Mouse (Mus musculus) heart, embryonic 12.5 days (tissue): ENCODE data around the gene Arl15. TPM values are rescaled to one million over a fixed set of nuclear protein-coding genes. Genes with fewer than 3 reads are reported as not detected.

ENCODE experiments used
- ATAC-seq: fragments of 200-750 bp; cut with Nextera tagmentation; 2 replicates; pipeline ENCODE4 v1.8.0; 2017; ENCODE audit warnings: moderate TSS enrichment, moderate library complexity; ENCODE audit not compliant: insufficient number of reproducible peaks, low FRiP score
- H3K27ac ChIP-seq: fragments of 300-500 bp; sonication (generic); 2 replicates; pipeline ENCODE4 v1.5.1; 2016; ENCODE audit warnings: mild to moderate bottlenecking, moderate library complexity; ENCODE audit not compliant: poor library complexity, severe bottlenecking
- H3K27me3 ChIP-seq: fragments of 300-500 bp; sonication (generic); replicated peaks from 2 replicates; pipeline ENCODE4 v1.6.1; 2016; ENCODE audit warnings: mild to moderate bottlenecking, moderate library complexity
- H3K36me3 ChIP-seq: fragments of 300-500 bp; sonication (generic); 2 replicates; pipeline ENCODE4 v1.6.1; 2016; ENCODE audit warnings: mild to moderate bottlenecking, moderate library complexity
- H3K4me1 ChIP-seq: fragments of 300-500 bp; sonication (generic); replicated peaks from 2 replicates; pipeline ENCODE4 v1.6.1; 2016; ENCODE audit warnings: mild to moderate bottlenecking
- H3K4me2 ChIP-seq: fragments of 300-500 bp; sonication (generic); 2 replicates; pipeline ENCODE4 v1.6.1; 2016; ENCODE audit warnings: mild to moderate bottlenecking, moderate library complexity
- H3K4me3 ChIP-seq: fragments of 300-500 bp; sonication (generic); 2 replicates; pipeline ENCODE4 v1.5.1; 2016; ENCODE audit warnings: mild to moderate bottlenecking
- H3K9ac ChIP-seq: fragments of 300-500 bp; sonication (generic); 2 replicates; pipeline ENCODE4 v1.6.1; 2016; ENCODE audit warnings: mild to moderate bottlenecking, moderate library complexity
- H3K9me3 ChIP-seq: fragments of 300-500 bp; sonication (generic); replicated peaks from 2 replicates; pipeline ENCODE4 v1.6.1; 2016; ENCODE audit warnings: mild to moderate bottlenecking, moderate library complexity
- WGBS: fragments of 180-500 bp; shearing (Covaris S2); methylation state at CpG from one replicate; pipeline ENCODE4 v1.1.7; 2016; 5-methylcytosine and 5-hydroxymethylcytosine counted together
- polyA plus RNA-seq: library from polyadenylated mRNA; unstranded; fragments of >200 nt; fragmentation: Nextera tagmentation; extraction: Ambion mirVana; gene quantifications from 2 replicates; pipeline ENCODE4 v1.2.1, GENCODE M21; 2016

Arl15 gene
- polyA plus RNA-seq, 1 experiment from 2014 or later = 7.7 TPM

DNA sequence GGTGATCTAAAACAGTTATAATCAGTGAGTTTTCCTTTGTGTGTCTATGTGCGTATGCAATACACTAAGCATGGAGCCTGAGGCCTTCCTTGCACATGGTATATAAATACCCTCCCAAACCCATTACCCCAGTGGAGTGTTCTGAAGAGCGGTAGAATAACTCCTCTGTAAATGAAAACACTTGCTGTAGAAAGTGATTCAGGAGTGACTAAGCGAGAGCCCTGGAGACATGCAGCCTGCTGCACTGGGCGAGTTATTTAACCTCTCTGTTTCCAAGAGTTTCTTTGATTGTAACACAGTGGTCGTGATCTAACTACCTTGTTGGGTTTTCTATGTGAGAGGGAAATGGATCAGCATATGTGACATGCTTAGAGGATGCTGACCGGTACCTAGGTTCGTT lies 266.9 kb downstream of the Arl15 start:
- H3K36me3 ChIP-seq = no peaks in the 10 kb centered on the region
- 88% methylated on average over 7 of the region's 7 CpGs for WGBS
- 0 out of 2 replicates have a peak, but pooled peaks cover 4% of the 10 kb centered on the region for H3K9me3 ChIP-seq
- no peak overlapping the region for H3K4me3 ChIP-seq
- no peak overlapping the region for H3K27ac ChIP-seq
- no peak overlapping the region for H3K9ac ChIP-seq
- H3K27me3 ChIP-seq = no peaks in the 10 kb centered on the region
- H3K4me1 ChIP-seq = 0 out of 2 replicates have a peak, but pooled peaks cover 5% of the 10 kb centered on the region
- ATAC-seq = no peak
- no peak overlapping the region for H3K4me2 ChIP-seq

DNA sequence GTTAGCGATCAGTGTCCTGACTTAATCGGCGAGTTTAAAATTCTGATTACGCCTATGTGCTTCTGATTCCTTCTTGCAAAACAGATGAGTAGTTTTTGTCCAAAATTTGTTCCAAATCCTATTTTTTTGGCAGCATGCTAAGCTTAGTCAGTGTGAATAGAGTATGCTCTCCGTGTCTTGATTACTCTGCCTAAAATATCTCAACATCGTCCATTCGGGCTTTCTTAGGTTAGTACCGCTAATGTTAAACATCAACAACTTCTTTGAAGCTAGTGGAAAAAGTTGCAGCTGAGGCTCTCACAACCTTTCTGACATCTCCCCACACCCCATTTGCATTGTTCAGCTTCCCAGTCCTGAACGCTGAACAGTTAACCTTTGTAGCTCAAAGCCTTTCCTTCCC lies 269.8 kb downstream of the Arl15 start:
- WGBS = 71% methylated on average over 9 of the region's 9 CpGs
- H3K4me3 ChIP-seq = no peak overlapping the region
- H3K4me1 ChIP-seq = 0 out of 2 replicates have a peak, but pooled peaks cover 5% of the 10 kb centered on the region

GRCm38 (mm10) chr13:114065012-114065411 lies 270.7 kb downstream of the Arl15 start:
- Histone ChIP-seq H3K4me2 (no peak overlapping the region), H3K4me3 (no peak overlapping the region), H3K36me3 (no peaks in the 10 kb centered on the region), H3K9me3 (0 out of 2 replicates have a peak, but pooled peaks cover 4% of the 10 kb centered on the region), H3K27me3 (no peaks in the 10 kb centered on the region), H3K4me1 (0 out of 2 replicates have a peak, but pooled peaks cover 5% of the 10 kb centered on the region), H3K27ac (no peak overlapping the region), H3K9ac (no peak overlapping the region)
- WGBS = 45% methylated on average over 6 of the region's 6 CpGs
- ATAC-seq = no peak

More for the DNA sequence above, 269.8 kb downstream of the Arl15 start:
- ATAC-seq = no peak
- Histone ChIP-seq H3K9ac (no peak overlapping the region), H3K4me2 (no peak overlapping the region), H3K27me3 (no peaks in the 10 kb centered on the region), H3K36me3 (no peaks in the 10 kb centered on the region), H3K9me3 (0 out of 2 replicates have a peak, but pooled peaks cover 4% of the 10 kb centered on the region), H3K27ac (no peak overlapping the region)

DNA sequence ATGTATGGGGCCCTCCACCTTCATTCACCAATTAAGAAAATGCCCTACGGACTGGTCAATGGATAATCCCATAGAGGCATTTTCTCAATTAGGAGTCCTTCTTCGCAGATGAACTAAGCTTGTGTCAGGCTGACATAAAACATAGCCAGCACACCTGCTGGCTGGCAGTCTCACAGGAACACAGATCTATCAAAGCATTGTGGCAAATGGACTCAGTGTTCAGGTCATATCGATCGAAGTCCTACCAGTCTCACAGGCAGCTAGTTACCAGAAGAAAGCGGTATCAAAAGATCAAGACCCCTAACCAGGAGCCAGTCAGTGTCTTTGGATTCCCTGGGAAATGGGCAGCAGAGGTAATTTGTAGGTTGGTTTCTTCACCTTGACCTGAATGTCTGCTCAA lies 274.1 kb downstream of the Arl15 start:
- 90% methylated on average over 5 of the region's 5 CpGs for WGBS
- Histone ChIP-seq H3K27ac (no peak overlapping the region), H3K36me3 (no peaks in the 10 kb centered on the region), H3K9ac (no peak overlapping the region), H3K4me2 (no peak overlapping the region), H3K4me1 (0 out of 2 replicates have a peak, but pooled peaks cover 5% of the 10 kb centered on the region), H3K9me3 (no peaks in the 10 kb centered on the region), H3K4me3 (no peak overlapping the region), H3K27me3 (no peaks in the 10 kb centered on the region)
- no peak for ATAC-seq

- H3K4me3 ChIP-seq = no peak overlapping the region
- no peaks in the 10 kb centered on the region for H3K27me3 ChIP-seq
Observed at GRCm38 (mm10) chr13:114071439-114071838, 277.1 kb downstream of the Arl15 start.

GRCm38 (mm10) chr13:114074471-114074870 lies 280.2 kb downstream of the Arl15 start:
- ATAC-seq = no peak
- H3K4me2 ChIP-seq = no peak overlapping the region
- WGBS = 56% methylated on average over 8 of the region's 8 CpGs
- H3K4me1 ChIP-seq = no peaks in the 10 kb centered on the region
- H3K4me3 ChIP-seq = no peak overlapping the region
- no peak overlapping the region for H3K9ac ChIP-seq
- no peak overlapping the region for H3K27ac ChIP-seq
- no peaks in the 10 kb centered on the region for H3K9me3 ChIP-seq
- H3K36me3 ChIP-seq = no peaks in the 10 kb centered on the region
- H3K27me3 ChIP-seq = no peaks in the 10 kb centered on the region

More at GRCm38 (mm10) chr13:114071439-114071838, 277.1 kb downstream of the Arl15 start:
- Histone ChIP-seq H3K9me3 (no peaks in the 10 kb centered on the region), H3K36me3 (no peaks in the 10 kb centered on the region), H3K4me1 (no peaks in the 10 kb centered on the region), H3K9ac (no peak overlapping the region), H3K27ac (no peak overlapping the region), H3K4me2 (no peak overlapping the region)
- 90% methylated on average over 7 of the region's 7 CpGs for WGBS
- no peak for ATAC-seq

GRCm38 (mm10) chr13:114075724-114076384 lies 281.5 kb downstream of the Arl15 start:
- ATAC-seq = no peak
- 64% methylated on average over 9 of the region's 9 CpGs for WGBS
- H3K4me1 ChIP-seq = no peaks in the 10 kb centered on the region

DNA sequence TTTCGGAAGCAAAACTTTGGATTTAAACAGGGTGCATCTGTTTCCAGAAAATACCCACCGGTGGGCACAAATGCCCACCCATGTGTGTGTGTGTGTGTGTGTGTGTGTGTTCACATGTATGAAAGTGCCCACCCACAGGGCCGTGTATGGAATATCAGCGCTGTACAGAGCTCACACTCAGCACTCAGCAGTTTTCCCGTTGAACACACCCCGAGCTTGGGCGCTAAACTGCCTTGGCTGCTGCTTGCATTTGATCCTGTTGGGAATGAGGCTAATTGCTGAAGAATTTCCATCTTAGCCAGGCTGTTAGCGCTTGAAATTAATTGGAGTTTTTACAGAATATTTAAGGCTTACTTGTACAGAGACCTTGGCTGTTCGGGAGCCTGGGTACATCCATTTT lies 282.9 kb downstream of the Arl15 start:
- WGBS = 85% methylated on average over 9 of the region's 9 CpGs
- no peak for ATAC-seq
- no peaks in the 10 kb centered on the region for H3K36me3 ChIP-seq
- no peaks in the 10 kb centered on the region for H3K4me1 ChIP-seq
- no peak overlapping the region for H3K9ac ChIP-seq
- H3K27ac ChIP-seq = no peak overlapping the region
- no peaks in the 10 kb centered on the region for H3K27me3 ChIP-seq
- no peak overlapping the region for H3K4me2 ChIP-seq
- H3K9me3 ChIP-seq = no peaks in the 10 kb centered on the region
- H3K4me3 ChIP-seq = no peak overlapping the region

More at GRCm38 (mm10) chr13:114075724-114076384, 281.5 kb downstream of the Arl15 start:
- no peak overlapping the region for H3K9ac ChIP-seq
- H3K4me2 ChIP-seq = no peak overlapping the region
- H3K27me3 ChIP-seq = no peaks in the 10 kb centered on the region
- no peak overlapping the region for H3K4me3 ChIP-seq
- H3K36me3 ChIP-seq = no peaks in the 10 kb centered on the region
- no peaks in the 10 kb centered on the region for H3K9me3 ChIP-seq
- H3K27ac ChIP-seq = no peak overlapping the region

DNA sequence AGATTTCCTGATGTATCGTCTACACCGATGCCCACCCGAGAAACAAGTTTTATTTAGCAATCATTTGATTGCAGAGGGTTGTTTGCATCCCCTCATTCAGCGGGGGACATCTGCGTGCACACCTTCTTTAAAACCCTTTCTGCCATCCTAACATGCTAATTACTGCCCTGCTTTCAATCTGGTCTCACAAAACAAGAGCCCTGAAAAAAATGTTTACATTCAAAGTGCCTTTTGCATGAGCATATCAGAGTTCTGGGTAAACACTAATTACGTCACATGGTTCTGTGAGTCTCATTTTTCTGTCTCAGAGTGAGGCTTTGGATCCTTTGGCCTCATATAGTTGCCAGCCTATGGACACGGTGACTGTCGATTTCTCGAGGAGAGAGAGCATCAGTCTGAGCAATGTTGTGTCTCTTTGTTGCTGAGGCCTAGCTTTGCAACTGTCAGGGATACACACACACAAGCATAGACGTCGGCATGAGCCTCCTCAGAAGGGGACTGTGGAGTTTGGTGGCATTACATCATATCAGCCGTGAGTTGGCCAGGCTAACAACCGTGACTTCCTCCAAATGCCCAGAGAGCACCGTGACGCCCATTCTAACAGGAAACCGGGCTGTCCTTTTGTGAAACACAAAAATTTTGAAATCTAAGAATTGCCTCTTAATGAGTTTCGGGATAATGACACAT lies 283.4 kb downstream of the Arl15 start:
- no peak overlapping the region for H3K4me3 ChIP-seq
- 77% methylated on average over 17 of the region's 17 CpGs for WGBS
- H3K4me2 ChIP-seq = no peak overlapping the region
- H3K27me3 ChIP-seq = no peaks in the 10 kb centered on the region
- no peak overlapping the region for H3K9ac ChIP-seq
- no peaks in the 10 kb centered on the region for H3K4me1 ChIP-seq
- ATAC-seq = no peak
- H3K9me3 ChIP-seq = no peaks in the 10 kb centered on the region
- H3K27ac ChIP-seq = no peak overlapping the region
- no peaks in the 10 kb centered on the region for H3K36me3 ChIP-seq

DNA sequence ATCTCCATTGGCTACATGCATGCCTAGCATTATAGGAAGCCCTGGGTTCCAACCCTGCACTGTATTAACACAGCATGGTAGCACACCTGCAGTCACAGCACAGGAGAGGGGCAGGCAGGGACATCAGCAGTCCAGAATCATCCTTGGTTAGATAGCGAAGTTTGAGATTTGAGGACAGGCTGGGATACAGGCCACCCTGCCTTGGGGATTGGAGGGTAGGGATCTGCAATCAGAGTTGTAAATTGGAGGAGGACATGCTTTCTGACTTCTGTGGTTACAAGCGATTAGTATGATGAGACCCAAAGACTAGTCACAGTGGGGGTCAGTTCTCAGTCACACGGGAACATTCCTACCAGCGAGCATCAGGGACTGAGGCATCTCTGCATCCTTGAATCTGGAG lies 284.5 kb downstream of the Arl15 start:
- H3K4me2 ChIP-seq = no peak overlapping the region
- WGBS = 85% methylated on average over 4 of the region's 4 CpGs
- H3K9ac ChIP-seq = no peak overlapping the region
- no peak overlapping the region for H3K27ac ChIP-seq
- H3K9me3 ChIP-seq = no peaks in the 10 kb centered on the region
- H3K27me3 ChIP-seq = no peaks in the 10 kb centered on the region
- no peak overlapping the region for H3K4me3 ChIP-seq
- no peaks in the 10 kb centered on the region for H3K36me3 ChIP-seq
- H3K4me1 ChIP-seq = no peaks in the 10 kb centered on the region
- no peak for ATAC-seq

- ATAC-seq = no peak
Observed at GRCm38 (mm10) chr13:114079751-114080150, 285.4 kb downstream of the Arl15 start.

More at GRCm38 (mm10) chr13:114079751-114080150, 285.4 kb downstream of the Arl15 start:
- H3K4me1 ChIP-seq = no peaks in the 10 kb centered on the region
- 88% methylated on average over 6 of the region's 6 CpGs for WGBS
- H3K9ac ChIP-seq = no peak overlapping the region
- no peak overlapping the region for H3K4me2 ChIP-seq
- H3K9me3 ChIP-seq = no peaks in the 10 kb centered on the region
- no peaks in the 10 kb centered on the region for H3K27me3 ChIP-seq
- no peak overlapping the region for H3K27ac ChIP-seq
- H3K4me3 ChIP-seq = no peak overlapping the region
- H3K36me3 ChIP-seq = no peaks in the 10 kb centered on the region
